Mouse (Mus musculus) olfactory bulb, adult 2 months (tissue): Measurements from ENCODE around the gene Notch2.
"Not testable (repeated sequence)": the region's sequence is repeated elsewhere in the genome, so short reads cannot be mapped to it uniquely, and the experiment has no call there.

ENCODE experiments used
- CTCF ChIP-seq: fragments of 200-500 bp; IDR thresholded peaks from 2 replicates; pipeline ENCODE4 v1.5.1; 2012; ENCODE audit warnings: low read depth, mild to moderate bottlenecking, low read length, moderate library complexity; ENCODE audit not compliant: insufficient read depth
- POLR2A ChIP-seq: fragments of 200-500 bp; IDR thresholded peaks from 2 replicates; pipeline ENCODE4 v1.6.1; 2012; ENCODE audit warnings: mild to moderate bottlenecking, low read depth, low read length, moderate library complexity; ENCODE audit not compliant: insufficient read depth

GRCm38 (mm10) chr3:98050086-98050485 lies 36.8 kb downstream of the Notch2 start:
- TF ChIP-seq CTCF, POLR2A: not testable (repeated sequence)
